Mouse (Mus musculus) heart, adult 2 months (tissue): ENCODE results near the gene Stat1.

Experiments
- CTCF ChIP-seq: fragments of 200-600 bp; IDR thresholded peaks from 2 replicates; pipeline ENCODE4 v1.8.1; 2022; ENCODE audit warnings: antibody characterized with exemption, mild to moderate bottlenecking, moderate library complexity
- POLR2A ChIP-seq: fragments of 200-500 bp; IDR thresholded peaks from 2 replicates; pipeline ENCODE4 v1.6.1; 2011; ENCODE audit warnings: mild to moderate bottlenecking, low read depth, low read length, control low read depth; ENCODE audit not compliant: insufficient read depth

DNA sequence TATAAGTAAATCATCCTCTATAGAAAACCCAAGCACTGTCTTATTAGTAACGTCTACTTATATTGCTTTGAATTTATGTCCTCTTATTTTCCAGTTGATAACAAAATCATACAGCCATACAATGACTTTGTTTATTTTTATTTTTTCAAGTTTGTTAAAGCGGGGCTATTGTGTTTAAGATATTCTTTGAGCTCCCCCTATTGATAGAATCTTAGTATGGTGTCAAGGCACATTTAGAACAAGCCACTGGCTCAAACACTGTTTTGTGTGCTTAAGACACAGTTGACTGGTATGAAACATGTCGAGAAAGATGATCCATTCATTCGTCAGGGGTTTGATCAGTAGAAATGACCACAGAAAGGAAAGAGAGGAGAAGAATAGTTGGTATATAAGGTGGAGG is 33.0 kb upstream of the Stat1 start:
- TF ChIP-seq CTCF (peak; percentile 63), POLR2A (no peak)
